Mouse (Mus musculus) hindbrain, postnatal 0 days (tissue): ENCODE measurements at regions not wholly inside any gene's neighbourhood (a gene's known extent, or its start where the extent isn't known, plus 50 kb on each side); places are given as distances from the start of the nearest gene placed in this dataset.

Experiments used
- ATAC-seq: fragments of 200-750 bp; cut with Nextera tagmentation; 2 replicates; pipeline ENCODE4 v1.8.0; 2017; ENCODE audit warnings: mild to moderate bottlenecking, moderate TSS enrichment, moderate library complexity
- DNase-seq: peaks from one replicate; pipeline ENCODE4 v3.0.0-alpha.2; 2015; ENCODE audit warnings: low spot score
- H3K27ac ChIP-seq: fragments of 300-500 bp; sonication (generic); 2 replicates; pipeline ENCODE4 v1.5.1; 2014; ENCODE audit warnings: mild to moderate bottlenecking
- H3K27me3 ChIP-seq: fragments of 300-500 bp; sonication (generic); 2 replicates; pipeline ENCODE4 v1.6.1; 2014; ENCODE audit warnings: low read length, mixed read lengths; ENCODE audit not compliant: insufficient read depth
- H3K36me3 ChIP-seq: fragments of 300-500 bp; sonication (generic); 2 replicates; pipeline ENCODE4 v1.6.1; 2014; ENCODE audit warnings: low read length, mixed read lengths; ENCODE audit not compliant: insufficient read depth
- H3K4me1 ChIP-seq: fragments of 300-500 bp; sonication (generic); 2 replicates; pipeline ENCODE4 v1.6.1; 2014; ENCODE audit warnings: antibody characterized with exemption, low read length, mixed read lengths; ENCODE audit not compliant: insufficient read depth
- H3K4me2 ChIP-seq: fragments of 300-500 bp; sonication (generic); 2 replicates; pipeline ENCODE4 v1.6.1; 2014; ENCODE audit warnings: low read depth, mild to moderate bottlenecking, low read length, moderate library complexity, mixed read lengths
- H3K4me3 ChIP-seq: fragments of 300-500 bp; sonication (generic); 2 replicates; pipeline ENCODE4 v1.5.1; 2014; ENCODE audit warnings: low read length
- H3K9ac ChIP-seq: fragments of 300-500 bp; sonication (generic); replicated peaks from 2 replicates; pipeline ENCODE4 v1.6.1; 2014; ENCODE audit warnings: mild to moderate bottlenecking, low read length, moderate library complexity, mixed read lengths
- H3K9me3 ChIP-seq: fragments of 300-500 bp; sonication (generic); 2 replicates; pipeline ENCODE4 v1.6.1; 2016; ENCODE audit warnings: low read length, mixed read lengths
- CTCF ChIP-seq: IDR thresholded peaks from 2 replicates; pipeline ENCODE4 v1.5.1; 2016; ENCODE audit warnings: antibody characterized with exemption, control low read depth, low read depth
- WGBS: fragments of 180-500 bp; shearing (Covaris S2); extraction: QIAGEN DNeasy Blood & Tissue Kit; methylation state at CpG from one replicate; pipeline ENCODE4 v1.1.7; 2014; 5-methylcytosine and 5-hydroxymethylcytosine counted together

- H3K27ac ChIP-seq = no peak overlapping the region
- no peaks in the 10 kb centered on the region for H3K27me3 ChIP-seq
- no peaks in the 10 kb centered on the region for H3K9me3 ChIP-seq
- H3K4me3 ChIP-seq = no peak overlapping the region
- H3K4me1 ChIP-seq = 0 out of 2 replicates have a peak, but pooled peaks cover 18% of the 10 kb centered on the region
- H3K4me2 ChIP-seq = no peak overlapping the region
- DNase-seq (no peak), ATAC-seq (no peak)
- no peak for TF ChIP-seq CTCF
- no peaks in the 10 kb centered on the region for H3K36me3 ChIP-seq
- WGBS = 87% methylated on average over 2 of the region's 2 CpGs
- H3K9ac ChIP-seq = no peak overlapping the region
Measured at GRCm38 (mm10) chr14:24748497-24748862, 261.6 kb downstream of the Rps24 start.

- Histone ChIP-seq H3K9me3 (no peaks in the 10 kb centered on the region), H3K4me2 (no peak overlapping the region), H3K27me3 (no peaks in the 10 kb centered on the region), H3K4me3 (no peak overlapping the region), H3K27ac (no peak overlapping the region), H3K4me1 (0 out of 2 replicates have a peak, but pooled peaks cover 16% of the 10 kb centered on the region), H3K9ac (no peak overlapping the region), H3K36me3 (no peaks in the 10 kb centered on the region)
- no peak for TF ChIP-seq CTCF
- WGBS = 51% methylated on average over 9 of the region's 9 CpGs
- DNase-seq (no peak), ATAC-seq (no peak)
Measured at GRCm38 (mm10) chr14:24749313-24749712, 262.4 kb downstream of the Rps24 start.

GRCm38 (mm10) chr14:24751227-24751626 lies 264.3 kb downstream of the Rps24 start:
- no peaks in the 10 kb centered on the region for H3K27me3 ChIP-seq
- 0 out of 2 replicates have a peak, but pooled peaks cover 12% of the 10 kb centered on the region for H3K4me1 ChIP-seq
- no peaks in the 10 kb centered on the region for H3K9me3 ChIP-seq
- no peak for TF ChIP-seq CTCF
- WGBS = 88% methylated on average over 8 of the region's 8 CpGs
- ATAC-seq (no peak), DNase-seq (no peak)
- no peaks in the 10 kb centered on the region for H3K36me3 ChIP-seq
- no peak overlapping the region for H3K9ac ChIP-seq
- no peak overlapping the region for H3K4me3 ChIP-seq
- no peak overlapping the region for H3K4me2 ChIP-seq
- no peak overlapping the region for H3K27ac ChIP-seq

GRCm38 (mm10) chr14:24754753-24755152 lies 267.8 kb downstream of the Rps24 start:
- Histone ChIP-seq H3K9me3 (no peaks in the 10 kb centered on the region), H3K27ac (no peak overlapping the region), H3K36me3 (no peaks in the 10 kb centered on the region), H3K4me1 (no peaks in the 10 kb centered on the region), H3K4me3 (no peak overlapping the region), H3K4me2 (no peak overlapping the region), H3K9ac (no peak overlapping the region), H3K27me3 (no peaks in the 10 kb centered on the region)
- ATAC-seq = no peak
- no peak for TF ChIP-seq CTCF
- no peak for DNase-seq
- WGBS = 47% methylated on average over 1 of the region's 1 CpGs

- ATAC-seq (no peak), DNase-seq (no peak)
- 0 out of 2 replicates have a peak, but pooled peaks cover 5% of the 10 kb centered on the region for H3K4me1 ChIP-seq
- H3K27me3 ChIP-seq = no peaks in the 10 kb centered on the region
- H3K9me3 ChIP-seq = no peaks in the 10 kb centered on the region
- no peaks in the 10 kb centered on the region for H3K36me3 ChIP-seq
- H3K4me3 ChIP-seq = no peak overlapping the region
- 78% methylated on average over 12 of the region's 12 CpGs for WGBS
- no peak overlapping the region for H3K4me2 ChIP-seq
- H3K9ac ChIP-seq = no peak overlapping the region
- TF ChIP-seq CTCF = no peak
- no peak overlapping the region for H3K27ac ChIP-seq
Measured at GRCm38 (mm10) chr14:24755426-24756117, 268.6 kb downstream of the Rps24 start.

GRCm38 (mm10) chr14:24757302-24757701 lies 270.4 kb downstream of the Rps24 start:
- Histone ChIP-seq H3K9ac (no peak overlapping the region), H3K27ac (no peak overlapping the region), H3K4me1 (peaks cover 5% of the 10 kb centered on the region; the same call in 1 of the 2 replicates), H3K4me2 (no peak overlapping the region), H3K27me3 (no peaks in the 10 kb centered on the region), H3K9me3 (no peaks in the 10 kb centered on the region), H3K36me3 (no peaks in the 10 kb centered on the region), H3K4me3 (no peak overlapping the region)
- TF ChIP-seq CTCF = no peak
- ATAC-seq (no peak), DNase-seq (peak; percentile 46)
- 50% methylated on average over 1 of the region's 1 CpGs for WGBS

- Histone ChIP-seq H3K4me3 (no peak overlapping the region), H3K9ac (no peak overlapping the region), H3K36me3 (no peaks in the 10 kb centered on the region), H3K27ac (no peak overlapping the region), H3K27me3 (no peaks in the 10 kb centered on the region), H3K4me1 (peaks cover 10% of the 10 kb centered on the region; the same call in 1 of the 2 replicates), H3K4me2 (no peak overlapping the region), H3K9me3 (no peaks in the 10 kb centered on the region)
- DNase-seq = no peak
- 88% methylated on average over 1 of the region's 1 CpGs for WGBS
- no peak for TF ChIP-seq CTCF
- no peak for ATAC-seq
Measured at GRCm38 (mm10) chr14:24757843-24758242, 270.9 kb downstream of the Rps24 start.
